Mouse (Mus musculus) Patski (cell line): ENCODE results near the gene Top3a. TPM values are rescaled to one million over a fixed set of nuclear protein-coding genes. Genes with fewer than 3 reads are reported as not detected.
"Not testable (repeated sequence)": the region's sequence is repeated elsewhere in the genome, so short reads cannot be mapped to it uniquely, and the experiment has no call there.

Experiments used
- ATAC-seq: fragments of 100-300 bp; one replicate; pipeline ENCODE4 v1.8.0; 2021
- CTCF ChIA-PET: fragments of 350-600 bp; sonication (Branson Sonifier 250); formaldehyde crosslinking; loops from one replicate; lab custom pipeline; 2022; ENCODE audit warnings: inconsistent platforms; lab: Charles Lee
- POLR2A ChIA-PET: fragments of 350-600 bp; sonication (Branson Sonifier 250); formaldehyde crosslinking; loops from one replicate; lab custom pipeline; 2022; ENCODE audit warnings: antibody characterized with exemption, inconsistent platforms; lab: Charles Lee
- DNase-seq: peaks from one replicate; pipeline ENCODE4 v3.0.0-alpha.2; 2011; ENCODE audit warnings: low read depth, low spot score
- H3K27me3 ChIP-seq: fragments of 371-371 bp; one replicate; pipeline ENCODE4 v1.5.1; 2021
- CTCF ChIP-seq: fragments of 100-300 bp; IDR thresholded peaks from one replicate; pipeline ENCODE4 v1.5.1; 2021
- in situ Hi-C: fragments of 300-500 bp; cut with MboI; formaldehyde crosslinking; loops from 3 replicates; pipeline ENCODE4 v1.11.1; 2018; ENCODE audit warnings: low pct_unique_long_range_greater_than_20kb, mixed read lengths
- polyA plus RNA-seq: library from polyadenylated mRNA; unstranded; gene quantifications from one replicate; pipeline ENCODE4 v1.2.3, GENCODE M21; 2021

The Top3a gene
- 11.2 TPM for polyA plus RNA-seq

DNA sequence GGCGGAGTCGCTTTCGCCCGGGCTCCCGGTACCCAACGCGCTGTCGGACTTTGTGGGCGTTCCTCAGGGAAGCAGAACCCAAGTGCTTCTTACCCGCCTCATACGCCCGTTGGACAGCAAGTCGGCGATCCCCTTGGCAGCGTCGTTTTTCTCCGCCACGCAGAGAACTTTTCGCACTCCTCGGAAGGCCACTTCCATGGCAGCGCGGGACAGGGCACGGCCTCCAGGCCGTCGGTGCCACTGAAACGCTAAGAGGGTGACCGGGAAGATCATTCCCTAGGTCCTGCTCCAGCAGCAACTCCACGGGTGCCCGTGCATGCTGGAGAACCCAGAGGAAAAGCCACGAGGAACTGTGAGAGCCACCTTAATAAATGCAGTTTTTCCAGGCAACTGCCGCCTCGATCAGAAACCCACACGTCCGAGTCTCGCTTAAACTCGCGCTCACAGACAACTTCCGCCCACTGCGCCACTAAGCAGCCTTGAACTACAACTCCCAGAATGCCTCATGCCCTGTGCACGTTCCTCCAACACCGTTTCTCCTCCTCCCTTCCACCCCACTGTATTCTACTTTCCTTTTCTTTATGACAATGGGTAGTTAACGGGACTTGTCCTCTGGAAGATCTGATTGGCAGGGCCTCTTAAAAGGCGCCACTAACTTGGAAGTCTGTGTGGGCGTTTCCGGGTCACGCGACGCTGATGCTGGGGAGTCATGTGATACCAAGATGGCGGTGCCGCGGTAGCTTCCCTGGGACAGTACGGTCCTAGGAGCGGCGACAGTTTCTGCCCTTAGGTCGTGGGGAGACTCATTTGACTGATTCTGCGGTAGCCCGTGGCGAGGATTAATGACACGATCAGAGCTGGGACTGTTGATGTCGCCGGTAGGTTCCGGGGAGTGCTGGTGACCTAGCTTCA, at the start of gene Top3a, which contains the start of gene Smcr8:
Top3a (minus strand) TSS at position 537 of the 912 bp plus-strand sequence.
Smcr8 (plus strand) TSS at position 696 of the 912 bp plus-strand sequence.
- in situ Hi-C loops: loop anchor here (5.0 kb wide), 1 partner anchor 80 kb away; the partner anchor contains the start of gene Llgl1
- POLR2A ChIA-PET: interaction anchor here (0.7 to 1.4 kb wide), 4 partner anchors 10 to 72 kb away, joined by 3 read pairs; partner anchors contain the start of gene Shmt1

DNA sequence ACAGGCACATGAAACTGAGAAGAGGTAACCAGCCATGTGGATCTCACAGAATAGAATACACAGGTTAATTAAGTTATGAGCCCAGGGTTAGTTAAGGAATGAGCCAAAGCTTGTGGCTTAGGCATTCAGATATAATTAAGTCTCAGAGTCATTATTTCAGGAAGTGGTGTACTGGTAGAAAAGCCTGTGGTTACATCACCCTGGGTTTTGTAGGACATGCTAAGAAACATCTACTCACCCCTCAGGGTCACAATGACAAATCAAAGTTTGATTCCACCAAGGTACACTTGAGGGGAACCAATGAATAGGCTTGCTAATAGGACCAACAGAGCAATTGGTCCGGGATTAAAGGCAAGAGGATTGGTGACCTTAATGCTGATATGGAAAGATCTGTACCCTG, 49.5 kb upstream of the Top3a start:
- H3K27me3 ChIP-seq: no peaks in the 10 kb centered on the region
- ATAC-seq (no peak), DNase-seq (no peak)
- ChIA-PET POLR2A (interaction anchor here (0.6 to 1.5 kb wide), 2 partner anchors 43 to 99 kb away, joined by 3 read pairs; no protein-coding TSS in a partner anchor), CTCF (interaction anchor here (0.8 to 2.7 kb wide), 9 partner anchors 16 to 120 kb away, joined by 3 to 11 read pairs (median 3); partner anchors contain the start of genes Shmt1 and Tmem11)
- in situ Hi-C loops: no loop called here
- TF ChIP-seq CTCF: no peak

More for the DNA sequence above, at the start of gene Top3a, which contains the start of gene Smcr8:
- peak; percentile 77 for DNase-seq
- no peaks in the 10 kb centered on the region for H3K27me3 ChIP-seq
- no peak for TF ChIP-seq CTCF
- CTCF ChIA-PET: interaction anchor here (1.0 kb wide), 1 partner anchor 34 kb away, joined by 3 read pairs; the partner anchor contains the start of gene Shmt1
- peak; percentile 83 for ATAC-seq

DNA sequence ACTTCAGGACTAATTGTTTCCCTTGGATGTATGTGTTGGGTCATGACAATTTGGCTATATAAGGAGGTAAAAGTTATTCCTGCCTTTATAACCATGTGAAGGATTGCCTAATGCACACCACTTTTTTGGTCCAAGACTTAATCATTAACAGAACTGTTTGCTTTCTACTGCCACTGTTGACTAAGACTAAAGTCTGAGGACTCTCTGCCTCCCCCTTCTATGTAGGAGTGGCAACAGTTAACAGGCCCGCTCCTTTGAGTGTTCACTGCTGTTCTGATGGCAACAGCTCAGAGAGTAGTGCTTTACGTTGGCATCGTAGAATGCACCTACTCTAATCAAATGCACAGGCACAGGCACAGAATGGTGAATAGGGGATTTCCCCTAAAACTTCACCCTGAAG, 48.0 kb upstream of the Top3a start:
- ChIA-PET POLR2A (no interaction called here), CTCF (no interaction called here)
- in situ Hi-C loops: no loop called here
- peaks cover 6% of the 10 kb centered on the region for H3K27me3 ChIP-seq
- no peak for TF ChIP-seq CTCF
- ATAC-seq: no peak
- DNase-seq: no peak

- in situ Hi-C loops: no loop called here
- TF ChIP-seq CTCF: no peak
- DNase-seq: no peak
- POLR2A ChIA-PET: no interaction called here
- H3K27me3 ChIP-seq: peaks cover 6% of the 10 kb centered on the region
- CTCF ChIA-PET: no interaction called here
- ATAC-seq: no peak
Measured at GRCm38 (mm10) chr11:60823771-60824170, 46.6 kb upstream of the Top3a start.

- peaks cover 5% of the 10 kb centered on the region for H3K27me3 ChIP-seq
- DNase-seq: no peak
- in situ Hi-C loops: no loop called here
- no peak for TF ChIP-seq CTCF
- ATAC-seq: no peak
- CTCF ChIA-PET: no interaction called here
- POLR2A ChIA-PET: no interaction called here
Measured at GRCm38 (mm10) chr11:60816398-60816797, 39.2 kb upstream of the Top3a start.

GRCm38 (mm10) chr11:60811618-60812017, 34.5 kb upstream of the Top3a start, which contains the start of gene Shmt1:
Shmt1 (minus strand) TSS chr11:60811718.
- ChIA-PET CTCF (interaction anchor here (0.8 to 1.3 kb wide), 3 partner anchors 16 to 35 kb away, joined by 3 to 4 read pairs (median 4); no protein-coding TSS in a partner anchor), POLR2A (interaction anchor here (0.8 kb wide), 1 partner anchor 34 kb away, joined by 3 read pairs; the partner anchor contains the start of genes Smcr8 and Top3a)

DNA sequence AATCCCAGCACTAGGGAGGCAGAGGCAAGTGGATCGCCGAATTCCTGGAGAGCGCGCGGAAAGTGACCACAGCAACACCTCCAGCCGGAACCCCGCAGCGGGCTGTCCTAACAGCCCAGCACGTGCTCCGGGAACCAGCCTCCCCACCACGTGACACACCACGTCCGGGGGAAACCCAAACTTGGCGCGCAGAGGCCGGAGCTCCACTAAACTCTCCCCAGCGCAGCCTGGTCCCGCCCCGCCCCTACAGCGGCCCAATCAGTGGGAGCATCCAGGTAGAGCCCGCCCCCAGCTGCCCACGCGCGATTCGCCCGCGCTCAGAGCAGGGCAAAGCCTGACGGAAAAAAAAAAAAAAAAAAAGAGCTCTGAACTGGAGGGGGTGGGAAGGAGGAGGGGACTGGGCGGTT, 33.9 kb upstream of the Top3a start:
- in situ Hi-C loops: no loop called here
- CTCF ChIA-PET: interaction anchor here (0.8 to 1.3 kb wide), 4 partner anchors 10 to 35 kb away, joined by 3 to 4 read pairs (median 4); no protein-coding TSS in a partner anchor
- ATAC-seq: peak; percentile 90
- no peaks in the 10 kb centered on the region for H3K27me3 ChIP-seq
- DNase-seq: no peak
- POLR2A ChIA-PET: interaction anchor here (0.8 kb wide), 1 partner anchor 34 kb away, joined by 3 read pairs; the partner anchor contains the start of genes Smcr8 and Top3a
- no peak for TF ChIP-seq CTCF

More at GRCm38 (mm10) chr11:60811618-60812017, 34.5 kb upstream of the Top3a start, which contains the start of gene Shmt1:
- H3K27me3 ChIP-seq, in situ Hi-C loops, ATAC-seq, DNase-seq: not testable (repeated sequence)

GRCm38 (mm10) chr11:60810046-60810965, 33.1 kb upstream of the Top3a start:
- H3K27me3 ChIP-seq: no peaks in the 10 kb centered on the region
- no peak for DNase-seq
- no peak for TF ChIP-seq CTCF
- in situ Hi-C loops: no loop called here
- ChIA-PET CTCF (interaction anchor here (0.8 to 1.5 kb wide), 5 partner anchors 9 to 34 kb away, joined by 3 to 8 read pairs (median 4); no protein-coding TSS in a partner anchor), POLR2A (interaction anchor here (0.8 kb wide), 1 partner anchor 33 kb away, joined by 3 read pairs; the partner anchor contains the start of genes Smcr8 and Top3a)
- ATAC-seq: no peak

GRCm38 (mm10) chr11:60809546-60809945, 32.4 kb upstream of the Top3a start:
- TF ChIP-seq CTCF: no peak
- DNase-seq: no peak
- no peak for ATAC-seq
- CTCF ChIA-PET: interaction anchor here (1.5 kb wide), 1 partner anchor 18 kb away, joined by 8 read pairs; no protein-coding TSS in a partner anchor
- in situ Hi-C loops: no loop called here
- POLR2A ChIA-PET: no interaction called here
- H3K27me3 ChIP-seq: no peaks in the 10 kb centered on the region
